Mouse (Mus musculus) cerebellum, adult 2 months (tissue): ENCODE results near the gene Gipc3.

Experiments used
- CTCF ChIP-seq: fragments of 200-500 bp; IDR thresholded peaks from 2 replicates; pipeline ENCODE4 v1.5.1; 2011; ENCODE audit warnings: low read depth, mild to moderate bottlenecking, control low read depth, low read length, moderate library complexity, borderline replicate concordance; ENCODE audit not compliant: insufficient read depth
- POLR2A ChIP-seq: fragments of 200-500 bp; IDR thresholded peaks from 2 replicates; pipeline ENCODE4 v1.6.1; 2011; ENCODE audit warnings: low read length, control low read depth, borderline replicate concordance; ENCODE audit not compliant: insufficient read depth

DNA sequence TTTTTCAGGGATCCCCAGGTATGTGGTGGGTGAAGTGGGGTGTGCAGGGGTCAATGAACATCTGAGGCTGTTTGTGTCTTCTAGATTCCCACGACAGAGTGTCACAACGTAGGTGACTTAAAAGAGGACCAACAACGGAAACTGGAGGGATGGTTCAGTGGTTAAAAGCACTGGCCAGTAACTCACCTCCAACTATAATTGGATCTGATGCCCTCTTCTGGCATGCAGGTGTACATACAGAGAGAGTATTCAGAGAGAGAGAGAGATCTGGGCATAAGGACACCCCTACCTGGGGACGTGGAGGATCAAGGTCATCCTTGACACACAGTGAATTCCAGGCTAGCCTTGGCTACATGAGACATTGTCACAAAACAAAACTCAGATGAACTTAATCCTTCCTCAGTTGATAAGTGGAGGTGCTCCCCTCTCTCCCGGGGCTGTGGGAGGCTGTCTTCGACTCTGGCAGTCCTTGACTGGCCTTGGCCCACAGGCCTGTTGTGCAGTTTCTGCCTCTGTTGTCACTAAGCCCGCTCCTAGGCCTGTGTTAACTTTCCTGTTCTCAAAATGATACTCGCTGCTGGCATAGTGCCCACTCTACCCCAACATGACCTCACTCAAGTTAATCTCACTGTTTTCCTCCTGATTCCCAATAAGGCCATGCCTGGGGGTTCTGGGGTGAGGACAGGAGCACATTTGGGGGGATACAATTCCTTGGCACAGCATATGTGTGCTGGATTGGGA, 1.5 kb upstream of the Gipc3 start:
- peak; percentile 39; the same call in 1 of the 2 replicates for TF ChIP-seq CTCF
- no peak for TF ChIP-seq POLR2A
